In the genomic region with DNA sequence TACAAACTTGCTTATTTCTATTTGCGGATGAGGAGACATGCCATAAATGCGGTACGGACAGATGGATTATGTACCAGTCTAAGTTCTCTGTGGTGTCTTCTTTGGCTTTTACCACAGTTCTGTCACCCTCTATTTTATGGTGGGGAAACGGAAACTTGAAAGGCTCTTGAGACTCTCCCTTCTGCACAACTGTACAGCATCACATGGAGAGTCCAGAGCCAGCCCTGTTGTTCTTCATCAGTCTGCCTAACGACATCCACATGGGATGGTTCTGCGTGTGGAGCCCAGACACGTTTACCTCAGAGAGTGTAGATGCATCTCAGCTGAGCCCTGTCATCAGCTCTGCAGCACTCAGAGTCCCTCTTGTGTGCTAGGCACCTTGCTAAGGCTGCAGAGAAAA, we compare ENCODE assay signal across 28 mouse cellular contexts. TPM values are rescaled to one million over a fixed set of nuclear protein-coding genes. Genes with fewer than 3 reads are reported as not detected.
A peak's percentile ranks its signal among the peaks of the same experiment; 100 is the strongest.
DNase-seq lines count a peak whose midpoint lies in the region; ATAC-seq and TF ChIP-seq lines count a peak whose summit lies in the region.
"Had no signal": no experiment of that assay in that cellular context is flagged by ENCODE, and none has a peak within 500 bp of the region (broad histone marks: within the 10 kb centered on the region; RNA-seq: fewer than 3 reads in every experiment).

No protein-coding gene starts in this region.

- H3K4me1 ChIP-seq in lung, embryonic 15.5 days = peaks cover 5% of the 10 kb centered on the region; the same call in 1 of the 2 replicates
- H3K4me1 ChIP-seq in lung, adult 2 months (ENCODE audit: control insufficient read depth, insufficient read depth, low read length) = no peaks in the 10 kb centered on the region
- H3K4me1 ChIP-seq in stomach, embryonic 14.5 days (ENCODE audit: control insufficient read depth, insufficient read depth, low read length) = no peaks in the 10 kb centered on the region
- H3K4me1 ChIP-seq in stomach, postnatal 0 days (replicated peaks; ENCODE audit: control insufficient read depth, insufficient read depth) = no peaks in the 10 kb centered on the region
- H3K4me1 ChIP-seq: embryonic facial prominence, embryonic 12.5 days; forebrain, embryonic 10.5 days; forebrain, embryonic 13.5 days; hindbrain, embryonic 10.5 days; hindbrain, embryonic 13.5 days had no signal

- no peak for TF ChIP-seq EP300 in stomach, postnatal 0 days (optimal IDR thresholded peaks at IDR 0.05)

- peak; percentile 73 for DNase-seq in heart, adult 11 months
- DNase-seq in heart, postnatal 36 days = no peak
- peak; percentile 12 to 24 for DNase-seq in kidney, postnatal 4 days
- no peak for DNase-seq in kidney, postnatal 25 days
- DNase-seq in lung, adult 2 months = no peak
- DNase-seq in stomach, postnatal 0 days (ENCODE audit: low spot score) = no peak
- DNase-seq: adrenal gland, postnatal 10 days; adrenal gland, postnatal 36 days; B cell, adult 2 months; cerebellum, adult 18-20 months; cerebellum, adult 9-10 months; cerebellum, postnatal 14 days; gastrocnemius, postnatal 10 days; gastrocnemius, postnatal 36 days had no signal

- H3K4me2 ChIP-seq in lung, embryonic 15.5 days = no peak overlapping the region
- H3K4me2 ChIP-seq in stomach, embryonic 14.5 days (replicated peaks; ENCODE audit: low read depth, low read length) = no peak overlapping the region
- H3K4me2 ChIP-seq in stomach, postnatal 0 days (replicated peaks; ENCODE audit: low read depth) = no peak overlapping the region
- H3K4me2 ChIP-seq: embryonic facial prominence, embryonic 12.5 days; forebrain, embryonic 13.5 days; heart, embryonic 11.5 days; hindbrain, embryonic 13.5 days had no signal

- no peak overlapping the region for H3K9ac ChIP-seq in lung, embryonic 15.5 days
- no peak overlapping the region for H3K9ac ChIP-seq in stomach, embryonic 14.5 days (replicated peaks; ENCODE audit: low read depth, low read length)
- H3K9ac ChIP-seq in stomach, postnatal 0 days (ENCODE audit: low read length) = no peak overlapping the region
- H3K9ac ChIP-seq: embryonic facial prominence, embryonic 12.5 days; forebrain, embryonic 13.5 days; hindbrain, embryonic 13.5 days had no signal

- no peaks in the 10 kb centered on the region for H3K27me3 ChIP-seq in lung, embryonic 15.5 days
- no peaks in the 10 kb centered on the region for H3K27me3 ChIP-seq in stomach, embryonic 14.5 days (ENCODE audit: control insufficient read depth, insufficient read depth, low read length)
- H3K27me3 ChIP-seq in stomach, postnatal 0 days (ENCODE audit: control insufficient read depth, insufficient read depth, low read length) = no peaks in the 10 kb centered on the region
- H3K27me3 ChIP-seq: CH12.LX; embryonic facial prominence, embryonic 12.5 days; forebrain, embryonic 13.5 days; hindbrain, embryonic 13.5 days; Patski had no signal

- no peak for TF ChIP-seq POLR2A in lung, adult 2 months (IDR thresholded peaks at IDR 0.05; ENCODE audit: borderline replicate concordance, extremely low read depth, low read depth, low read length)

- no peak for TF ChIP-seq CTCF in lung, adult 2 months (IDR thresholded peaks at IDR 0.05; ENCODE audit: insufficient read depth, low read length)
- no peak for TF ChIP-seq CTCF in stomach, postnatal 0 days (IDR thresholded peaks at IDR 0.05; ENCODE audit: low read depth)

- H3K27ac ChIP-seq in lung, embryonic 15.5 days = no peak overlapping the region
- no peak overlapping the region for H3K27ac ChIP-seq in stomach, embryonic 14.5 days (ENCODE audit: low read length)
- no peak overlapping the region for H3K27ac ChIP-seq in stomach, postnatal 0 days (replicated peaks)
- H3K27ac ChIP-seq: embryonic facial prominence, embryonic 12.5 days; forebrain, embryonic 10.5 days; forebrain, embryonic 13.5 days; hindbrain, embryonic 10.5 days; hindbrain, embryonic 13.5 days had no signal

- no peaks in the 10 kb centered on the region for H3K9me3 ChIP-seq in lung, embryonic 15.5 days
- no peaks in the 10 kb centered on the region for H3K9me3 ChIP-seq in stomach, embryonic 14.5 days (ENCODE audit: control insufficient read depth, low read depth, low read length)
- H3K9me3 ChIP-seq in stomach, postnatal 0 days (ENCODE audit: control insufficient read depth, low read length) = no peaks in the 10 kb centered on the region
- H3K9me3 ChIP-seq: embryonic facial prominence, embryonic 12.5 days; forebrain, embryonic 10.5 days; forebrain, embryonic 13.5 days; G1E; hindbrain, embryonic 10.5 days; hindbrain, embryonic 13.5 days had no signal

- WGBS in lung, embryonic 15.5 days = 54% methylated on average over 7 of the region's 7 CpGs
- 70% methylated on average over 7 of the region's 7 CpGs for WGBS in lung, adult 2 months
- 63% methylated on average over 7 of the region's 7 CpGs for whole genome bisulfite sequencing in stomach, embryonic 14.5 days
- WGBS in stomach, postnatal 0 days = 68% methylated on average over 7 of the region's 7 CpGs

- intact Hi-C loops in heart, postnatal 36 days (cut with DNase I) = no loop called here

- ATAC-seq in lung, embryonic 15.5 days (ENCODE audit: borderline replicate concordance, extremely low read depth, low FRiP score, low TSS enrichment) = peak; percentile 52; the same call in 1 of the 2 replicates
- 0 out of 2 replicates have a peak, but pooled peaks have one; percentile 48 for ATAC-seq in stomach, embryonic 14.5 days (ENCODE audit: insufficient number of reproducible peaks, insufficient read depth, low FRiP score, low read depth)
- ATAC-seq in stomach, postnatal 0 days (ENCODE audit: low FRiP score, low TSS enrichment) = no peak
- ATAC-seq: forebrain, embryonic 13.5 days; forebrain, embryonic 16.5 days; hindbrain, embryonic 16.5 days; Patski had no signal

- H3K36me3 ChIP-seq in lung, embryonic 15.5 days = no peaks in the 10 kb centered on the region
- no peaks in the 10 kb centered on the region for H3K36me3 ChIP-seq in stomach, embryonic 14.5 days (ENCODE audit: control insufficient read depth, insufficient read depth, low read length)
- no peaks in the 10 kb centered on the region for H3K36me3 ChIP-seq in stomach, postnatal 0 days (ENCODE audit: control insufficient read depth, insufficient read depth, low read length)
- H3K36me3 ChIP-seq: embryonic facial prominence, embryonic 12.5 days; forebrain, embryonic 10.5 days; G1E; hindbrain, embryonic 10.5 days; hindbrain, embryonic 13.5 days had no signal

- H3K4me3 ChIP-seq in lung, embryonic 15.5 days = no peak overlapping the region
- H3K4me3 ChIP-seq in lung, adult 2 months (replicated peaks; ENCODE audit: extremely low read depth, low read depth, low read length) = no peak overlapping the region
- no peak overlapping the region for H3K4me3 ChIP-seq in stomach, embryonic 14.5 days (ENCODE audit: low read depth, low read length)
- no peak overlapping the region for H3K4me3 ChIP-seq in stomach, postnatal 0 days (ENCODE audit: low read depth, low read length)
- H3K4me3 ChIP-seq: embryonic facial prominence, embryonic 12.5 days; forebrain, embryonic 10.5 days; forebrain, embryonic 13.5 days; hindbrain, embryonic 10.5 days; hindbrain, embryonic 13.5 days had no signal

RNA-seq across cellular contexts. Expression of a gene that starts 30.3 kb away (rescaled TPM):
- 10 to 100 TPM; 21.7 to 34.0 TPM for total RNA-seq in heart, postnatal 36 days (2021)
- 1.1 and 1.2 TPM in 2 replicates for polyA plus RNA-seq in lung, embryonic 15.5 days (2015; fragmentation: Nextera tagmentation; extraction: Ambion mirVana)
- polyA plus RNA-seq in lung, adult 2 months (2012; rRNA removed) = 193 and 202 TPM in 2 replicates
- 1.8 and 3.1 TPM in 2 replicates for polyA plus RNA-seq in stomach, embryonic 14.5 days (2014; fragmentation: Nextera tagmentation; extraction: Ambion mirVana)
- 1.6 and 1.7 TPM in 2 replicates for polyA plus RNA-seq in stomach, postnatal 0 days (2015; fragmentation: Nextera tagmentation; extraction: Ambion mirVana)
- total RNA-seq: granulocyte monocyte progenitor cell, adult 5-6 weeks had no signal
- polyA plus RNA-seq: G1E had no signal

Comparison
In these comparisons a context has a peak if more than half of its experiments do, and no peak if none do; other contexts are left out.
1. DNase-seq: peak in heart, adult 11 months (single experiment) and kidney, postnatal 4 days (2 of 2); none in heart, postnatal 36 days (0 of 2), kidney, postnatal 25 days (0 of 2), lung, adult 2 months (single experiment) and stomach, postnatal 0 days (single experiment).
2. RNA of a gene that starts 30.3 kb away (polyA plus RNA-seq): 193 to 202 TPM in lung, adult 2 months; 1.8 to 3.1 TPM in stomach, embryonic 14.5 days, 1.6 to 1.7 TPM in stomach, postnatal 0 days and 1.1 to 1.2 TPM in lung, embryonic 15.5 days; every median in the first group is over 10 times any median in the second.